Mouse (Mus musculus): ENCODE results near the gene Sp2. TPM values are rescaled to one million over a fixed set of nuclear protein-coding genes. Genes with fewer than 3 reads are reported as not detected.

Gene Sp2
- polyA plus RNA-seq, 1 experiment from 2014 or later = 10.6 TPM

- TF ChIP-seq CTCF (IDR thresholded peaks at IDR 0.05) (no peak), EP300 (IDR thresholded peaks at IDR 0.05) (no peak)
- H3K4me3 ChIP-seq (ENCODE audit: low read depth, low read length) = no peak overlapping the region
- WGBS = 63% methylated on average over 5 of the region's 5 CpGs
- DNase-seq (ENCODE audit: low spot score) (no peak), ATAC-seq (no peak)
- no peak overlapping the region for H3K4me2 ChIP-seq (replicated peaks; ENCODE audit: low read depth, low read length)
- H3K36me3 ChIP-seq (ENCODE audit: insufficient read depth, low read length) = no peaks in the 10 kb centered on the region
- H3K27me3 ChIP-seq (replicated peaks; ENCODE audit: insufficient read depth, low read length) = no peaks in the 10 kb centered on the region; the same call in 1 of the 2 replicates
- no peaks in the 10 kb centered on the region for H3K9me3 ChIP-seq (ENCODE audit: low read length)
- no peak overlapping the region for H3K9ac ChIP-seq (replicated peaks; ENCODE audit: low read depth)
- H3K27ac ChIP-seq (ENCODE audit: low read length) = no peak overlapping the region
- peaks cover 17% of the 10 kb centered on the region for H3K4me1 ChIP-seq (ENCODE audit: insufficient read depth, low read depth, low read length)
These were observed 2.7 kb downstream of the Sp2 start for GRCm38 (mm10) chr11:96980021-96980420.

- no peak overlapping the region for H3K27ac ChIP-seq (ENCODE audit: low read length)
- no peak overlapping the region for H3K4me3 ChIP-seq (ENCODE audit: low read depth, low read length)
- no peak for TF ChIP-seq EP300 (IDR thresholded peaks at IDR 0.05)
- no peak for DNase-seq (ENCODE audit: low spot score)
- no peaks in the 10 kb centered on the region for H3K36me3 ChIP-seq (ENCODE audit: insufficient read depth, low read length)
- no peak overlapping the region for H3K4me2 ChIP-seq (replicated peaks; ENCODE audit: low read depth, low read length)
- H3K27me3 ChIP-seq (replicated peaks; ENCODE audit: insufficient read depth, low read length) = no peaks in the 10 kb centered on the region; the same call in 1 of the 2 replicates
- 80% methylated on average over 7 of the region's 7 CpGs for WGBS
- H3K9ac ChIP-seq (replicated peaks; ENCODE audit: low read depth) = no peak overlapping the region
- H3K9me3 ChIP-seq (ENCODE audit: low read length) = no peaks in the 10 kb centered on the region
- ATAC-seq = no peak
- H3K4me1 ChIP-seq (ENCODE audit: insufficient read depth, low read depth, low read length) = peaks cover 21% of the 10 kb centered on the region
These were observed 3.4 kb downstream of the Sp2 start for GRCm38 (mm10) chr11:96979329-96979728.

GRCm38 (mm10) chr11:96978401-96979246, 4.1 kb downstream of the Sp2 start:
- no peaks in the 10 kb centered on the region for H3K27me3 ChIP-seq (replicated peaks; ENCODE audit: insufficient read depth, low read length)
- H3K4me2 ChIP-seq (replicated peaks; ENCODE audit: low read depth, low read length) = peak overlapping the region; percentile 81
- peak overlapping the region; percentile 84; the same call in 1 of the 2 replicates for H3K27ac ChIP-seq (ENCODE audit: low read length)
- no peaks in the 10 kb centered on the region for H3K9me3 ChIP-seq (ENCODE audit: low read length)
- no peak for TF ChIP-seq EP300 (IDR thresholded peaks at IDR 0.05)
- no peak for TF ChIP-seq CTCF (IDR thresholded peaks at IDR 0.05)
- peak overlapping the region; percentile 56 for H3K4me3 ChIP-seq (ENCODE audit: low read depth, low read length)
- H3K9ac ChIP-seq (replicated peaks; ENCODE audit: low read depth) = peak overlapping the region; percentile 36; the same call in 1 of the 2 replicates
- ATAC-seq = no peak
- DNase-seq (ENCODE audit: low spot score) = no peak
- 18% methylated on average over 17 of the region's 17 CpGs for WGBS
- H3K36me3 ChIP-seq (ENCODE audit: insufficient read depth, low read length) = no peaks in the 10 kb centered on the region
- H3K4me1 ChIP-seq (ENCODE audit: insufficient read depth, low read depth, low read length) = peaks cover 28% of the 10 kb centered on the region

- Histone ChIP-seq H3K4me1 (ENCODE audit: insufficient read depth, low read depth, low read length) (peaks cover 30% of the 10 kb centered on the region), H3K4me2 (replicated peaks; ENCODE audit: low read depth, low read length) (peak overlapping the region; percentile 81), H3K9ac (replicated peaks; ENCODE audit: low read depth) (peak overlapping the region; percentile 69), H3K27me3 (replicated peaks; ENCODE audit: insufficient read depth, low read length) (no peaks in the 10 kb centered on the region), H3K9me3 (ENCODE audit: low read length) (no peaks in the 10 kb centered on the region), H3K27ac (ENCODE audit: low read length) (peak overlapping the region; percentile 96), H3K4me3 (ENCODE audit: low read depth, low read length) (peak overlapping the region; percentile 72), H3K36me3 (ENCODE audit: insufficient read depth, low read length) (no peaks in the 10 kb centered on the region)
- under 1% methylated on average over 45 of the region's 45 CpGs for WGBS
- DNase-seq (ENCODE audit: low spot score) (peak; percentile 100), ATAC-seq (peak; percentile 94)
- TF ChIP-seq CTCF (IDR thresholded peaks at IDR 0.05) (no peak), EP300 (IDR thresholded peaks at IDR 0.05) (peak; percentile 93)
These were observed 5.0 kb downstream of the Sp2 start for GRCm38 (mm10) chr11:96977606-96978400.

GRCm38 (mm10) chr11:96976911-96977591, 5.7 kb downstream of the Sp2 start:
- no peaks in the 10 kb centered on the region for H3K9me3 ChIP-seq (ENCODE audit: low read length)
- DNase-seq (ENCODE audit: low spot score) = peak; percentile 94
- no peaks in the 10 kb centered on the region for H3K27me3 ChIP-seq (replicated peaks; ENCODE audit: insufficient read depth, low read length)
- H3K9ac ChIP-seq (replicated peaks; ENCODE audit: low read depth) = peak overlapping the region; percentile 69
- H3K27ac ChIP-seq (ENCODE audit: low read length) = peak overlapping the region; percentile 96
- peaks cover 30% of the 10 kb centered on the region for H3K4me1 ChIP-seq (ENCODE audit: insufficient read depth, low read depth, low read length)
- H3K36me3 ChIP-seq (ENCODE audit: insufficient read depth, low read length) = no peaks in the 10 kb centered on the region
- H3K4me3 ChIP-seq (ENCODE audit: low read depth, low read length) = peak overlapping the region; percentile 72
- WGBS = 4% methylated on average over 39 of the region's 50 CpGs
- peak overlapping the region; percentile 67 for H3K4me2 ChIP-seq (replicated peaks; ENCODE audit: low read depth, low read length)
- peak; percentile 48 for TF ChIP-seq CTCF (IDR thresholded peaks at IDR 0.05)
- TF ChIP-seq EP300 (IDR thresholded peaks at IDR 0.05) = no peak
- ATAC-seq = peak; percentile 74

GRCm38 (mm10) chr11:96976379-96976687, 6.4 kb downstream of the Sp2 start:
- 18% methylated on average over 3 of the region's 3 CpGs for WGBS
- Histone ChIP-seq H3K27ac (ENCODE audit: low read length) (peak overlapping the region; percentile 96), H3K9me3 (ENCODE audit: low read length) (no peaks in the 10 kb centered on the region), H3K4me2 (replicated peaks; ENCODE audit: low read depth, low read length) (peak overlapping the region; percentile 67), H3K9ac (replicated peaks; ENCODE audit: low read depth) (no peak overlapping the region), H3K27me3 (replicated peaks; ENCODE audit: insufficient read depth, low read length) (no peaks in the 10 kb centered on the region), H3K4me1 (ENCODE audit: insufficient read depth, low read depth, low read length) (peaks cover 30% of the 10 kb centered on the region), H3K36me3 (ENCODE audit: insufficient read depth, low read length) (no peaks in the 10 kb centered on the region), H3K4me3 (ENCODE audit: low read depth, low read length) (peak overlapping the region; percentile 72)
- peak; percentile 24 for DNase-seq (ENCODE audit: low spot score)
- no peak for ATAC-seq
- no peak for TF ChIP-seq CTCF (IDR thresholded peaks at IDR 0.05)
- no peak for TF ChIP-seq EP300 (IDR thresholded peaks at IDR 0.05)

Measured in lung, postnatal 0 days (tissue).